Mouse (Mus musculus): ENCODE measurements around the gene Nostrin.

DNA sequence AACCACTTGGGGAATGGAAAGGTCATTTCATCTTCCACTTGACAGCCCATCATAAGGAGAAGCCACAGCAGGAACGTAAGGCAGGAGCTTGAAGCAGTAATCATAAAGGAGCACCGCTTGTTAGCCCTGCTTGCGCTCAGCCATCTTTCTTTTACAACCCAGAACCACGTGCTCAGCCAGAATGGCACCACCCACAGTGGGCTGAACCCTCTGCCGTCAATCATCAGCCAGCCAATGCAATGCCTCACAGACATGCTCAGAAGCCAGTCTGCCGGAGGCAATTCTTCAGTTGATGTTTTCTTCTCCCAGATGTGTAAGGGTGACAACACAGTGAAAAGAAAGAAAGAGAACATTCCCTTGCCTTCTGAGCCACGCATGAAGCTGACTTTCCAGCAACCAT, 7.3 kb upstream of the Nostrin start:
- TF ChIP-seq CTCF (IDR thresholded peaks at IDR 0.05; ENCODE audit: low read depth) (no peak), EP300 (optimal IDR thresholded peaks at IDR 0.05) (no peak)
